Mouse (Mus musculus): ENCODE measurements at regions not wholly inside any gene's neighbourhood (a gene's known extent, or its start where the extent isn't known, plus 50 kb on each side); places are given as distances from the start of the nearest gene placed in this dataset.

GRCm38 (mm10) chr1:45985892-45986291 is 59.6 kb upstream of the Slc40a1 start:
- peak; percentile 3 to 21 for DNase-seq

DNA sequence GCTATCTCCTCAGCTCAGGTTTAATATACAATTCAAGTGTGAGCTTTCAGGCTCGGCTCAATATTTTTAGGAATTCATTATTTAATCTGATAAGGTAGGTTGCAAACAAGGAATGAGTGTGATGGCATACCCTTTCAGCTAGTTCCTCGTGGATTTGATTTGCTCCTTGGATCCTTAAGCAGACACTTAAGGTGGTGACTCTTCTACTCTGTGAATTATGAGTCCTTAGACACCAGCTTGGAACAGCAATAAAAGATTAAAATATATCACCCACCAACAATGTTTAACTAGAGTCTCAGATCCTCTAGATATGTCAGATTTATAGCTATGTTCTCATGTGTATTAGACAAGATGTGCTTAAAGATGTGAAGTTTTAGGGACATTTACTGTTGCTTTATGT is 60.4 kb upstream of the Slc40a1 start:
- no peak for DNase-seq

DNA sequence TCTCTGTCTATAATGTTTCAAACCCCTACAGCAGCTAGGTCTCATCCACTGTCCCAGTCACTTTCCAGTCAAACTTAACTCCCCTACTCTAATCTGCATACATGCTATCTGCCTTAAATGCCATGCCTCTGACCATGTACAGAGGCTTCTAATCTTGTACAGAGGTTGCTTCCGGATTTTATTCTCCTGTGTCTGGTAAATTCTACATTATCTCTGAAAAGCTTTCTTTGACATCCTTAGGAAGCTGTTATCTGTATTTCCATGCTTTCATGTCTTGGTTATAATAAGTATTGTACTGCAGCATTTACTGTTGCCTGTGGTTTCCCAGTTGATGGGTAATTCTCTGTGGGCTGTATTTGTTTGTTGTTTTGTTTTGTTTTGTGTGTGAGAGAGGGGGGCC is 63.9 kb upstream of the Dnah7b start:
- no peak for DNase-seq

DNA sequence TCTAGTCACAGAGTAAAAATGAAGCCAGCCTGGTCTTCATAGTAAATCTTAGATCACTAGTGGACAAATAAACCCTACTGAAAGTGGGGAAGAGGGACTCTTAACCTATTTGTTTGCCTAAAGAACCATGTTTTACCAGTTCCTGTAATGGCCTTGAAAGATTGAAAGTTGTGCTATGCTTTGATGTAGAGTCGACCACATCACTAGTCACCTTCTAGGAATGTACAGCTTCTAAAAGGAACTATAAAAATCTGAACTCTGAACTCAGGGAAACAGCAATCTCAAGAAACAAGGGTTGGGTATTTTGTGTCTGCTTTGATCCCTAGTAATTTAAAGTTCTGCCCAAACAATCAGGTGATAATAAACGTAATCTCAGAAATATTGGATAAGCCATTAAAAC is 62.6 kb upstream of the Dnah7b start:
- DNase-seq, result no peak

- no peak for DNase-seq
These were observed 59.3 kb upstream of the Dnah7b start for GRCm38 (mm10) chr1:46006790-46007189.

Measured in lung, adult 18-20 months (tissue).